Mouse (Mus musculus) liver, embryonic 14 days (tissue): ENCODE measurements around the gene Olfr460. TPM values are rescaled to one million over a fixed set of nuclear protein-coding genes. Genes with fewer than 3 reads are reported as not detected.

ENCODE experiments used
- polyA plus RNA-seq: library from polyadenylated mRNA; depleted of rRNA; stranded (reverse); fragments of >200 nt; gene quantifications from 2 replicates; pipeline ENCODE4 v1.2.3, GENCODE M21; 2012; rRNA removed

The Olfr460 gene
- not detected in 2 replicates for polyA plus RNA-seq

GRCm38 (mm10) chr6:40569187-40569586 is at the start of gene Olfr460:
TSS of gene Olfr460 (plus strand) at chr6:40569487.

GRCm38 (mm10) chr6:40554950-40555349 is 14.3 kb upstream of the Olfr460 start, which contains the start of gene Olfr461:
TSS of gene Olfr461 (minus strand) at chr6:40555050.

GRCm38 (mm10) chr6:40585645-40586044 is 16.4 kb downstream of the Olfr460 start, which contains the start of gene Clec5a:
TSS of gene Clec5a (minus strand) at chr6:40585821.

GRCm38 (mm10) chr6:40613260-40613852 is 44.1 kb downstream of the Olfr460 start, which contains the start of gene Tas2r138:
TSS of gene Tas2r138 (minus strand) at chr6:40613310.

Other genes starting within 250 kb of the Olfr460 start
- 7.3 and 9.2 TPM in 2 replicates for gene Agk, start 244.3 kb upstream of the Olfr460 start, polyA plus RNA-seq
- gene E330009J07Rik, start 133.4 kb upstream of the Olfr460 start, polyA plus RNA-seq = 0.68 and 0.75 TPM in 2 replicates
- gene Wee2, start 130.4 kb upstream of the Olfr460 start, polyA plus RNA-seq = not detected in 2 replicates
- 45.3 and 46.4 TPM in 2 replicates for gene Ssbp1, start 98.1 kb upstream of the Olfr460 start, polyA plus RNA-seq
- not detected in 2 replicates for gene Tas2r137, start 78.3 kb upstream of the Olfr460 start, polyA plus RNA-seq
- gene Tas2r108, start 76.0 kb upstream of the Olfr460 start, polyA plus RNA-seq = not detected in 2 replicates
- gene Prss37, start 50.0 kb upstream of the Olfr460 start, polyA plus RNA-seq = not detected in 2 replicates
- not detected in 2 replicates for gene Olfr461, start 14.4 kb upstream of the Olfr460 start, polyA plus RNA-seq
- 3.2 and 4.2 TPM in 2 replicates for gene Clec5a, start 16.3 kb downstream of the Olfr460 start, polyA plus RNA-seq
- gene Tas2r138, start 43.8 kb downstream of the Olfr460 start, polyA plus RNA-seq = not detected in 2 replicates
- 1.3 and 1.5 TPM in 2 replicates for gene Mgam, start 59.3 kb downstream of the Olfr460 start, polyA plus RNA-seq